Mouse (Mus musculus) splenic B cell, adult 2 months (primary cell): ENCODE measurements around the gene Chrm5.

Source experiments
- DNase-seq: peaks from one replicate; pipeline ENCODE4 v3.0.0-alpha.2; 2011; ENCODE audit warnings: low read depth, low spot score
- H3K27me3 ChIP-seq: 2 replicates; pipeline ENCODE4 v1.6.1; 2012; ENCODE audit warnings: mild to moderate bottlenecking, low read length, moderate library complexity, mixed read lengths; ENCODE audit not compliant: control insufficient read depth, poor library complexity, insufficient read depth, severe bottlenecking
- H3K36me3 ChIP-seq: 2 replicates; pipeline ENCODE4 v1.6.1; 2012; ENCODE audit warnings: mild to moderate bottlenecking, low read length, moderate library complexity, mixed read lengths; ENCODE audit not compliant: control insufficient read depth, poor library complexity, insufficient read depth, severe bottlenecking

Chrm5 gene

GRCm38 (mm10) chr2:112492856-112493538, 12.4 kb upstream of the Chrm5 start, which contains the start of gene Aven:
TSS of gene Aven (plus strand) at chr2:112492964.
- peak; percentile 84 for DNase-seq
- no peaks in the 10 kb centered on the region for H3K27me3 ChIP-seq
- H3K36me3 ChIP-seq = no peaks in the 10 kb centered on the region

DNA sequence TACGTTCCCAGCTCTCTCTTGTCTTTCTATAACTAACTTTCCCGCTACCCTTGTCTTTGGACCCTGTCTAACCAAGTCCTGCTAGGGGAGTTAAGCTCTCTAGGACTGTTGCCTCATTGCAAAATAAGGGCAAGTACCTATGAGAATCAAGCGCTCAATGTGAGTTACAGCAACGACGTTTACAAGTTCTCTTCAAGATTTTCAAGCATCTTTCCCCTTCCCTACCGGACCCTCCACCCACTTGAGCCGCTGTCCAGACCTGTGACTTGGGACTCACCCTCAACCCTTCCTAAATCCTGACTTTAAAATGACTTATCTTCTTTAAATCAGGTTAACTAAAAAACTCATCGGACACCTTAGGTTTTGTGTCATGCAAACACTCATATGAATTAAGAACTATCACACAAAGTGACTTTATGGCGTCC, 11.9 kb upstream of the Chrm5 start:
- no peak for DNase-seq
- no peaks in the 10 kb centered on the region for H3K36me3 ChIP-seq
- H3K27me3 ChIP-seq = no peaks in the 10 kb centered on the region

- H3K36me3 ChIP-seq = no peaks in the 10 kb centered on the region
- H3K27me3 ChIP-seq = no peaks in the 10 kb centered on the region
- DNase-seq = no peak
These were observed 11.1 kb upstream of the Chrm5 start for GRCm38 (mm10) chr2:112491629-112492028.

GRCm38 (mm10) chr2:112490483-112491196, 10.1 kb upstream of the Chrm5 start:
- H3K27me3 ChIP-seq = no peaks in the 10 kb centered on the region
- H3K36me3 ChIP-seq = no peaks in the 10 kb centered on the region
- no peak for DNase-seq

DNA sequence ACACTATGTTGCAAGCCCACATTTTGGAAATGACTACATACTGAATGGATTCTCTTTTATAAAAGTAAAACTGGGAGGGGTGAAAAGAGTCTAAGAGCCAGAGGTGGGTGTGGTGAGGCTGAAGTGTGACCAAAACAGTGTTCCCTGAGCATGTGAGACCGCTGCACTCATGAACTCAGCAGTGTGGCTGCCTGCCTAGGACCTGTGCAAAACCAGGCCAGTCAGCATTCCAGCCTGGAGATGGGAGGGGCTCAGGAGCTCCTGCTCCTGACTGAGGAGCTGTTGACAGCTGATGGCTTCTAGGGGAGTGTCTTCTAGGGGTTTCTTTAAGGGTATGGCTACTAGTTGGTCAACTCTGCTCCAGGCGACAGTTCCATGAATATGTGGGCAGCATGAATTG, 4.3 kb upstream of the Chrm5 start:
- no peaks in the 10 kb centered on the region for H3K36me3 ChIP-seq
- DNase-seq = no peak
- no peaks in the 10 kb centered on the region for H3K27me3 ChIP-seq

DNA sequence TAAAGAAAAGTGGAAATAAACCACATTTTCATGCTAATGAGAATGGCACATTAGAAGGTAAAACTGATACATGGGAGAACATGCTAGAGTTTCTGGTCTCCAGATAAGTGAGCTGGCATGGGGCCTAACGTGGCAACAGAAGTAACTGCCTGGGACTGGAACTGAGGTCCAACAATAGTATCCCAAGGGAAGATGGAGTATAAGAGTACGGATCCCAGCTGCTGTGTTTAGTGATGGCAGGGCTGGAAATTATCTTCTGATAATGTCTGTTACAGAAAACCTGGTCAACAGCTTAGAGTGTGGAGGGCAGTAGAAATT, 2.7 kb upstream of the Chrm5 start:
- no peaks in the 10 kb centered on the region for H3K27me3 ChIP-seq
- DNase-seq = no peak
- no peaks in the 10 kb centered on the region for H3K36me3 ChIP-seq

DNA sequence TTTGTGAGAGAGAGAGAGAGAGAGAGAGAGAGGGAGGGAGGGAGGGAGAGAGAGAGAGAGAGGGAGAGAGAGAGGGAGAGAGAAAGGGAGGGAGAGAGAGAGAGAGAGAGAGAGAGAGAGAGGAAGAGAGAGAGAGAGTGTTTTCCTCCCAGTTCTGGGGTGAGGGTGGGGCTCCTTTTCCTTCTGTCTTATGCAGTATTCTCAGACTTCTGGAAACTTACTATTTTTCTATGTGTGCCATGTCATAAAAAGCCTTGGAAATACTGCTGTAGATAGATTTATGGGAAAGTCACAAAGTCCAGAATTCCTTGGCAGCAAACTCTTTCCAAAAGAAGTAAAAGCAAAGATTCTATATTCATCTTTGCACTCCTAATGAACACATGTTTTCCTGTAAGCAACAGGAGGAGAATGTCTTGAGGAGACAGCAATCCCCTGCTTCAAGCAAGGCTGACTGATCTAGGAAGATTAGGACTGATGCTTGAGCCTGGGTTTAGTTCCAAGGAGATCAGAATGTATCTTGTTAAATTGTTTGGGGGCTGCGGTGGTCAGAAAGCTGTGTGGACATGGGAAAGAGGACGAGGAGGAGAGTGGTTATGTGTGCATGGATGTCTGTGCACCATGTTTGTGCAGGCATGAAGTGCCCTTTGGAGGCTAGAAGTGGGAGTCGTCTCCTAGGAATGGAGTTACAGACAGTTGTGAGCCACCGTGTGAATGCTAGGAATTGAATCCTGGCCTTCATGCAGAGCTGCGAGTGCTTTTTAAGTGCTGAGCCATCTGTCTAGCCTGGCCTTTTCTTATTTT, 2.2 kb upstream of the Chrm5 start:
- H3K27me3 ChIP-seq = no peaks in the 10 kb centered on the region
- no peak for DNase-seq
- no peaks in the 10 kb centered on the region for H3K36me3 ChIP-seq

DNA sequence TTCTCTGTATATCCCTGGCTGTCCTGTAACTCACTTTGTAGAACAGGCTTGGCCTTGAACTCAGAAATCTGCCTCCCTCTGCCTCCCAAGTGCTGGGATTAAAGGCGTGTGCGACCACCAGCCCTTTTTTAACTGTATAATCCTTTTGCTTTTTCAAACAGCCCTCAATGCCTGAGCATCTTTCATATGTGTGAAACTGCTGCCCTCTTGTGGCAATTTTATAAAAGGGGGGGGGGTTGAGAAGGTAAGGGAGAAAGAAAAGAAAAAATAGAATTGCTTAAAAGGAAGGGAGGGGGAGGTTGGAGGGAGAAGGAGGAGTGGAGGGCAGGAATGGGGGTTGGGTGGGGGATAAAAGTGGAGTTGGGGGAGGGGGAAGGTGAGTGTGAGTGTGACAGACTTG, 995 bp upstream of the Chrm5 start:
- Histone ChIP-seq H3K36me3 (no peaks in the 10 kb centered on the region), H3K27me3 (no peaks in the 10 kb centered on the region)
- peak; percentile 77 for DNase-seq

GRCm38 (mm10) chr2:112476554-112476953, 4.0 kb downstream of the Chrm5 start:
- Histone ChIP-seq H3K27me3 (no peaks in the 10 kb centered on the region), H3K36me3 (no peaks in the 10 kb centered on the region)
- no peak for DNase-seq

GRCm38 (mm10) chr2:112474997-112475724, 5.4 kb downstream of the Chrm5 start:
- Histone ChIP-seq H3K36me3 (no peaks in the 10 kb centered on the region), H3K27me3 (no peaks in the 10 kb centered on the region)
- DNase-seq = no peak

DNA sequence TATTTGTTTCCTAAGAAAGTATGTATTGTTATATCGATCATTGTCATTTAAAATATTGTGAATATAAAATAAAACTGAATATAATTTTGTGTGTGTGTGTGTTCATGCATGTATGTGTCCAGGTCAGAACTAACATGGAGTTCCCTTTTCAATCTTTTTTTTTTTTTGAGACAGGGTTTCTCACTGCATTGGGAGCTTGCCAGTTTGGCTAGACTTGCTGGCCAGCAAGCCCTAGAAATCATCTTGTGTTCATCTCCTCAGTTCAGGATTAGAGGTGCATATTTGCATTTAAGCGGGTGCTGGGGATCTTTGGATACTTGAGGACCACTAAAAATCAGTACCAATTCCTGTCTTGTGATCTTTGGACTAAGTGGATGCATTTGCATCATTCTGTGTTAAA, 8.5 kb downstream of the Chrm5 start:
- no peaks in the 10 kb centered on the region for H3K27me3 ChIP-seq
- no peak for DNase-seq
- peaks cover 4% of the 10 kb centered on the region for H3K36me3 ChIP-seq

- H3K36me3 ChIP-seq = peaks cover 7% of the 10 kb centered on the region
- no peak for DNase-seq
- no peaks in the 10 kb centered on the region for H3K27me3 ChIP-seq
These were observed 9.6 kb downstream of the Chrm5 start for GRCm38 (mm10) chr2:112470961-112471381.

- DNase-seq = no peak
- H3K36me3 ChIP-seq = peaks cover 8% of the 10 kb centered on the region
These were observed 11.0 kb downstream of the Chrm5 start for GRCm38 (mm10) chr2:112469542-112469941.

DNA sequence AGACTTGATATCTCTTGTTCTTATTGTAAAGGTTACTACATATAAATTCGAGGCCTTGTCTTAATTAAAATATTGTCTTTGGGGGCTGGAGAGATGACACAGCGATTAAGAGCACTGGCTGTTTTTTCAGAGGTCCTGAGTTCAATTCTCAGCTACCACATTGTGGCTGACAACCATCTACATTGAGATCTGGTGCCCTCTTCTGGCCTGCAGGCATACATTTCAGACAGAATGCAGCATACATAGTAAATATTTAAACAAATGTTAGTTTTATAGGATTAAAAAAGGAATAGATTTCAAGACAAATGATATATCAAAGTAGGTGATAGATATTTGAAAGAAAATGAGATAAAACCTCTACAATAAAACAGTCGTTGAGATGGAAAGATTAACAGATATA, 20.0 kb downstream of the Chrm5 start:
- peak; percentile 23 for DNase-seq
- H3K36me3 ChIP-seq = peaks cover 8% of the 10 kb centered on the region; the same call in 1 of the 2 replicates
- no peaks in the 10 kb centered on the region for H3K27me3 ChIP-seq

More at GRCm38 (mm10) chr2:112469542-112469941, 11.0 kb downstream of the Chrm5 start:
- H3K27me3 ChIP-seq = no peaks in the 10 kb centered on the region
